Mouse (Mus musculus) heart, embryonic 13.5 days (tissue): ENCODE measurements around the gene Fbxw8. TPM values are rescaled to one million over a fixed set of nuclear protein-coding genes. Genes with fewer than 3 reads are reported as not detected.

Source experiments
- ATAC-seq: fragments of 200-750 bp; cut with Nextera tagmentation; 2 replicates; pipeline ENCODE4 v1.8.0; 2017; ENCODE audit warnings: moderate TSS enrichment; ENCODE audit not compliant: insufficient number of reproducible peaks, low FRiP score, low TSS enrichment; ENCODE audit errors: extremely low read depth
- H3K27ac ChIP-seq: fragments of 300-500 bp; sonication (generic); replicated peaks from 2 replicates; pipeline ENCODE4 v1.5.1; 2015; ENCODE audit warnings: moderate library complexity, mild to moderate bottlenecking, inconsistent platforms
- H3K27me3 ChIP-seq: fragments of 300-500 bp; sonication (generic); replicated peaks from 2 replicates; pipeline ENCODE4 v1.6.1; 2015; ENCODE audit warnings: mild to moderate bottlenecking, inconsistent platforms
- H3K36me3 ChIP-seq: fragments of 300-500 bp; sonication (generic); 2 replicates; pipeline ENCODE4 v1.6.1; 2015; ENCODE audit warnings: mild to moderate bottlenecking, inconsistent platforms
- H3K4me1 ChIP-seq: fragments of 300-500 bp; sonication (generic); 2 replicates; pipeline ENCODE4 v1.6.1; 2015; ENCODE audit warnings: inconsistent platforms
- H3K4me2 ChIP-seq: fragments of 300-500 bp; sonication (generic); 2 replicates; pipeline ENCODE4 v1.6.1; 2015; ENCODE audit warnings: inconsistent platforms, mild to moderate bottlenecking, moderate library complexity
- H3K4me3 ChIP-seq: fragments of 300-500 bp; sonication (generic); 2 replicates; pipeline ENCODE4 v1.5.1; 2015; ENCODE audit warnings: moderate library complexity, mild to moderate bottlenecking, inconsistent platforms
- H3K9ac ChIP-seq: fragments of 300-500 bp; sonication (generic); 2 replicates; pipeline ENCODE4 v1.6.1; 2015; ENCODE audit warnings: inconsistent platforms, mild to moderate bottlenecking, moderate library complexity
- H3K9me3 ChIP-seq: fragments of 300-500 bp; sonication (generic); 2 replicates; pipeline ENCODE4 v1.6.1; 2016; ENCODE audit warnings: inconsistent platforms
- WGBS: fragments of 180-500 bp; shearing (Covaris S2); methylation state at CpG from one replicate; pipeline ENCODE4 v1.1.7; 2015; ENCODE audit warnings: mixed read lengths; 5-methylcytosine and 5-hydroxymethylcytosine counted together
- polyA plus RNA-seq: library from polyadenylated mRNA; unstranded; fragments of >200 nt; fragmentation: Nextera tagmentation; extraction: Ambion mirVana; gene quantifications from 2 replicates; pipeline ENCODE4 v1.2.1, GENCODE M21; 2015

Fbxw8 gene
- polyA plus RNA-seq, 1 experiment from 2014 or later = 21.5 TPM

DNA sequence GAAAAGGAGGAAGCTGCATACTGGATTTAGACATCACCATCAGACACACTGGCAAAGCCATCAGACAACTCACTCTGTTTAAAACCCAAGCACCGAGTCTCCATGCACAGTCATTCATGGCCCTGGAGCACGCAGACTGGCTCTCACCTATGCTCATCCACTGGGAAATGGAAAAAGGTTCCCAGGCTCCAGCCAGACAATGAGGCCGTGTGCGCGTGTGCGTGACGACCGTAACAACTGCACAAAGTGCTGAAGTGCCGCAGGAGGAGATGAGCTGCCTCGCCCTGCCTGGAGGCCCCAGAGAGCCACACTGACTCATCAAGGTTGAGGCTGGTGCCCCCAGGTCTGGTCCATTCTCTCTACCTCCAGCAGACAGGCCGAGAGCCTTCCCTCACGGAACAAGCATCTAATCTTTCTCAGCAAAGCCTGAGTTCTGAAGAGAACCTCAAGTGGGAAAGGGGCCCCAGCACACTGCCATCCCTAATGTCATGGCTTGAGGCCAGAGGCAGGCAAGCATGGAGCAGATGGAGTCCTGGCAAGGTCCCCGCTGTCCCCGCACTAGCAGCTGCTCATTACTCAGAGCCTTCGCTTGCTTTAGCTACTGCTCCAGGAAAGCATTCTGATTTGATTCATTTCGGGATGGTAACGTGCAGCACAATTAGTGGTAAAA lies 47.0 kb downstream of the Fbxw8 start:
- Histone ChIP-seq H3K27ac (peak overlapping the region; percentile 48), H3K4me3 (no peak overlapping the region), H3K4me2 (peak overlapping the region; percentile 27; the same call in 1 of the 2 replicates), H3K9ac (no peak overlapping the region), H3K4me1 (peaks cover 28% of the 10 kb centered on the region), H3K9me3 (no peaks in the 10 kb centered on the region), H3K27me3 (no peaks in the 10 kb centered on the region), H3K36me3 (peaks cover 85% of the 10 kb centered on the region)
- no peak for ATAC-seq
- 56% methylated on average over 17 of the region's 17 CpGs for WGBS

DNA sequence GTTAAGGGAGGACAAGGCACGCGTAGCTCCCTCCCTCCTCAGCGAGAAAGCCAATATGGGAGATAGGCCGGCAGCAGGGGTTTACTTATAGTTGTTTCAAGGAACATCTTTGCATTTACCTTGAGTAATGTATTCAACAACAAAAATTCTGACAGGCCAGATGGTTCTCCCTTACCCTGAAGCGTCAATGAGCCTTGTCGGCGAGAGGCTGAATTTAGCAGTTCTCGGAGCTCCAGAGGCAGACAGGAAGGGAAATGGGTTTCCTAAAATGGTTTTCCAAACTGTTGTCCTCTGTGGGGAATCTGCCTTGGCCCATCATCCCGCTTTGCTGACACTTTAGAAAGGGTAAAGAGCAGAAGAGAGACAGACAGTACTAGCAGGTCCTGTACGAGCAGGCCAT lies 48.6 kb downstream of the Fbxw8 start:
- ATAC-seq = no peak

DNA sequence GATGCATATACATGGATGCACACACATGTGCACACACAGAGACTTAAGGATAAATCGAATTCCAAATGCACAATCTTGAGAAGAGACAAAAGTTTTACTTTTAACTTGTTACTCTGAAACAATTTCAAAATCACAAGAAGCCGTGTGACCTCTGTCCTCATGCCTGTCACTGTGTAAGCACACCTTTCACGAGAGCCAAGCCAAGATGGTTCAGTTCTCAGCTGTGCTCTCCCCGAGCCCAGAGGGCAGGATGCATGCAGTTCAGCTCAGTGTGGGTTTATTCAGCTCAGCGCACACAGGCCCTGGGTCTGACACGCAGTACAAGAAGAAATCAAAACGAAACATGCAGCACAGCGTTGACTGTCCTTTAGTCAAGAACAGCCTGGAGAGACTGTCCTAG lies 49.7 kb downstream of the Fbxw8 start:
- Histone ChIP-seq H3K4me1 (peaks cover 31% of the 10 kb centered on the region), H3K9me3 (no peaks in the 10 kb centered on the region), H3K4me2 (no peak overlapping the region), H3K4me3 (no peak overlapping the region), H3K36me3 (peaks cover 74% of the 10 kb centered on the region), H3K27ac (no peak overlapping the region), H3K9ac (no peak overlapping the region), H3K27me3 (no peaks in the 10 kb centered on the region)
- WGBS = 87% methylated on average over 8 of the region's 8 CpGs
- no peak for ATAC-seq

More for the DNA sequence above, 48.6 kb downstream of the Fbxw8 start:
- no peak overlapping the region for H3K4me2 ChIP-seq
- 94% methylated on average over 10 of the region's 10 CpGs for WGBS
- H3K36me3 ChIP-seq = peaks cover 79% of the 10 kb centered on the region
- no peak overlapping the region for H3K27ac ChIP-seq
- H3K9me3 ChIP-seq = no peaks in the 10 kb centered on the region
- H3K4me1 ChIP-seq = peaks cover 28% of the 10 kb centered on the region
- H3K4me3 ChIP-seq = no peak overlapping the region
- H3K27me3 ChIP-seq = no peaks in the 10 kb centered on the region
- H3K9ac ChIP-seq = no peak overlapping the region

DNA sequence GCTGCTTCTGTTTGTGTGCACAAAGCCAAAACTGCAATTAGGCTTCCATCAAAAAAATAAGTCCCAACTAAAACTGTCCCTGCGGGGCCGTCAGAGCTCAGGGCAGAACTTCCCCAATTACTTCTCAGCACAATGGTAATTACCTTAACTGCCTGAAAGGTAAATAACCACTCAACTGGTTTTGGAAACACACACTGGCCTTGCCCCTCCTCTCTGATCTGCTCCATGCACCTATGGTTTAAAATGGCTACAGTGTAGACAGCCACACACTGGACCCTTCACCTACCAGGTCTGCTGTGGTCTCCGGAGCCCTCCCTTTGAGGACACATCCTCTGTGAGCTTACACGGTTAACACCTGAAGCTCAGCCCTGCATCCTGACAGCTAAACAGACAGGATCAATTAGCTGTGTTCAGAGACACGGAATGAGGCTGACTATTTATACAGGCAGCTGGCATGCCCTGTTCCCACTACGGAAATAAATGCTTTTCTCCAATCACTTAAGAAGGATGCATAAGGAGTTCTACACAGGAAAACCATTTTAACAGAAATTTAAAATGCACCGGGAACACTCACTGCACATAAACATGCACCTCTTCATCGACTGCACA lies 55.3 kb downstream of the Fbxw8 start:
- no peak overlapping the region for H3K9ac ChIP-seq
- H3K4me2 ChIP-seq = no peak overlapping the region
- H3K4me1 ChIP-seq = peaks cover 19% of the 10 kb centered on the region
- no peak for ATAC-seq
- peaks cover 47% of the 10 kb centered on the region for H3K36me3 ChIP-seq
- no peak overlapping the region for H3K4me3 ChIP-seq
- H3K9me3 ChIP-seq = no peaks in the 10 kb centered on the region
- WGBS = 81% methylated on average over 8 of the region's 8 CpGs
- H3K27me3 ChIP-seq = no peaks in the 10 kb centered on the region
- no peak overlapping the region for H3K27ac ChIP-seq

DNA sequence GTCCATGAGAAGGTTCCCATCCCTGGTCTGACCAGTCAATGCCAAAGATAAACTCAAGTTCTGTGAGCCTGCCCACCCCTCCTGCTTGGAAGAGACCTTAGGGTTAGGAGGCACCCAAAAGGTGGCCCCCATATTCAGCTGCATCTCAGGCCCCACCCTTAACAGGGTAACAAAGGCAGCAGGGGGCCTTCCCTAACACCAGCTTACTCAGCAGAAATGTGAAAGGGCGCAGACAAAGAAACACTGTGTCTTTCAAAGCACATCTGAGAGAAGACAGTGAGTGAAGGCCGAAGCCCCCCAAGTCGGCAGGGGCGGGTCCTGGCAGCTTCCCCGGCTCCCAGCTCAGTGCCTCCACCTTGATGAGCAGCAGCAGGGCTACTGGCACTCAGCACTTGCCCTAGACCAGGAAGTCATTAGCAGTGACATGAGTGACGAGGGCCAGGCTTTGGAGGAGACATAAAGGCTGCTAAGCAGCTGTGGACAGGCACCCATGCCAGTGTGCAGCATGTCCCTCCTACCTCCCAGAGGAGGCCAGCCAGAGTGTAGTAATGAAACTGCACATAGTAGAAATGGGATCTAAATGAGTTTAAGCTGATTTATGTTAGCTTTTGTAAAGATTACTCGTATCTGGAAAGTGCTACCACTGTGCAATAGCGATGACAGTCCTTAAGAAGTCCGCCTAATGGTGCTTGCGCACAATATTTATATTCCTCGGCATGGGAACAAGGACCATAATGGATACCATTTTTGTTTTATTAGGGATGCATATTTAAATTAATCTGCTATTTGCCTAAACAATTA lies 56.0 kb downstream of the Fbxw8 start:
- Histone ChIP-seq H3K4me3 (no peak overlapping the region), H3K9me3 (no peaks in the 10 kb centered on the region), H3K27me3 (no peaks in the 10 kb centered on the region), H3K27ac (no peak overlapping the region), H3K4me2 (no peak overlapping the region), H3K9ac (no peak overlapping the region), H3K4me1 (peaks cover 19% of the 10 kb centered on the region), H3K36me3 (peaks cover 50% of the 10 kb centered on the region)
- ATAC-seq = no peak
- 58% methylated on average over 11 of the region's 11 CpGs for WGBS

DNA sequence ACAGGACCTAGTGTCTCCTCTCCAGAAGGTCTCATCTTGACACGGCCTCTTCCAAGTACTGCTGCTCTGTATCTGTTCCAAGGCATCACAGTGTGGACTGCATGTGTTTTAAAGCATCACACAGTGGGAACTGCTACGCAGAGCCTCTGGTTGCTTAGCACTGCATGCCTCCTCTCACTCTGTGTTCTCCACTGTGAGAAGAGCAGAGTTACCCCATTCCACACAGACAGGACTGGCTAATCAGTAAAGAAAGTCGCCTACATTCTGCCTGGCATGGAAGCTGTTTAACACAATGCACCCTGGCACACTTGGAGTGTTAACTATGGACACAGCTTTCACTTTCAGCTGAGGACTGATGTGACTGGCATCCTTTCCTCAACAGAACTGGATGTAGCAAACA lies 58.9 kb downstream of the Fbxw8 start:
- no peak overlapping the region for H3K9ac ChIP-seq
- H3K4me2 ChIP-seq = no peak overlapping the region
- ATAC-seq = no peak
- no peak overlapping the region for H3K4me3 ChIP-seq
- WGBS = 74% methylated on average over 3 of the region's 3 CpGs
- no peaks in the 10 kb centered on the region for H3K27me3 ChIP-seq
- peaks cover 64% of the 10 kb centered on the region for H3K36me3 ChIP-seq
- no peaks in the 10 kb centered on the region for H3K9me3 ChIP-seq
- no peak overlapping the region for H3K27ac ChIP-seq
- H3K4me1 ChIP-seq = peaks cover 19% of the 10 kb centered on the region

DNA sequence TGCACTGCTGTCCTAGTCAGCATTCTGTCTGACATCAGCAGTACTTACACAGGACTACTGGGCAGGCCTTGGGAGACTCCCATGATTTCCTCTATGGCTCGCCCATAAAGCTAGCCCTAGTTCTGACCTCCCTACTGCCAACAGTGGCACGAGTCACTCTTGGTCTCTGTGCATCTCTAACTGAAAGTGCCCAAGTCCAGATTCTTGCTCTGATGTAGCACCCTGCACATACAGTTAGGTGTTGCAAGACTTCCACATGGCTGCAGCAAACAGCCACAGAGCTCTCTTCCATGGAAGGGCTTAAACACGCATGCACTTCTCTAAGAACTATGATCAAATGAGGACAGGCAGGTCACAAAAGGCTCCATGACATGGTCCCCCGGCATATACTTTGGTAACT lies 59.4 kb downstream of the Fbxw8 start:
- no peak for ATAC-seq
- no peak overlapping the region for H3K27ac ChIP-seq
- WGBS = 82% methylated on average over 4 of the region's 4 CpGs
- no peaks in the 10 kb centered on the region for H3K9me3 ChIP-seq
- H3K27me3 ChIP-seq = no peaks in the 10 kb centered on the region
- H3K4me3 ChIP-seq = no peak overlapping the region
- H3K36me3 ChIP-seq = peaks cover 65% of the 10 kb centered on the region
- no peak overlapping the region for H3K4me2 ChIP-seq
- H3K4me1 ChIP-seq = peaks cover 19% of the 10 kb centered on the region
- no peak overlapping the region for H3K9ac ChIP-seq

DNA sequence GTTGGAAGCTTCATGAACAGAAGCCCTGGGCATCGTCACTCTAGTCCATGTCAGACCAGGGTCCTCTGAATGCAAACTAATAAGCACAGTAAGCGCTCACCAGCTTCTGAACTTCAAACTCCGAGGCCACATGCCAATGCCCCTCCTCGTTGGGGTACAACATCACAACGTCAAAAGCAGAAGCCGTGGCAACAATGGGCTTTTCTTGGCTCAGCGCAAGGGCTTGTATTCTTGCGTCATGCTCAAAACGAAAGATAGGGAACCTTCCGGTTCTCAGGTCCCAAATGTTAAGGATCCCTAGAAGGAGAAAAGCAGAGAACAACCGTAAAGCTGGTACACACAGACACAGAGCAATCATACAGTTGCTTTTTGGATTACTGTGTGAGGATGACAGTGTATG lies 59.8 kb downstream of the Fbxw8 start:
- Histone ChIP-seq H3K27ac (no peak overlapping the region), H3K4me1 (peaks cover 16% of the 10 kb centered on the region), H3K36me3 (peaks cover 68% of the 10 kb centered on the region), H3K4me3 (no peak overlapping the region), H3K4me2 (no peak overlapping the region), H3K9ac (no peak overlapping the region), H3K9me3 (no peaks in the 10 kb centered on the region), H3K27me3 (no peaks in the 10 kb centered on the region)
- no peak for ATAC-seq
- 86% methylated on average over 11 of the region's 11 CpGs for WGBS

DNA sequence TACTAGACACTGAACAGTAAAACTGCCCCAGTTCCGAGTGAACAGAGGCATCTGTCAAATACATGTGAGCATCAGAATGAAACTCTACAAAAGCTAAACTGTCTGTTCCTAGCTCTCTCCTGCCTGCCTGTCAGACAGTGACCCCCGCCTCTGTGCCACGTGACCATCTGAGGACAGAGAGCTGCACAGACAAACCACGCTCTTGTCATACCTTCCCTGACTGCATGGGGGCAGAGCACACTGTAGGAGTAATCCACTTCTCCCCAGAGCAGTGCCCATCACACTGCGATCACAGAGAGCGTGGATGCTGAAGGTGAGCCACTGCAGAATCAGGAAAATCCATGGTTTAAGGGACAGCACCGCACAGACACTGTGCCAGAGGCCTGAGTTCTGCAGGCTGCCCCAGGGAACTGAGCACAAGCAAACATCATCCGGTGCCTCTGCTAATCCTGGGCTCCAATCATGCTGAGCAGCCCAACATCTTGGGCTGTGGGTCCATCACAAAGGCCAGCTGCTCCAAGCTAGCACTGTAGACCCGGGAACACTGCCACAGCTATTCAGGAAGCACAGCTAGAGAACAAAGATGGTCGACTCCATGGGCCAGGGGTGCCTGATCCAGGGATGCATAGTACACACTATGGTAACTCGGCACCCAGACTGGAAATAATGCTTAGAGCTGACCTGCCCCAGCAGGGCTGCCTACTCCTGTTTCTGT lies 61.8 kb downstream of the Fbxw8 start:
- no peaks in the 10 kb centered on the region for H3K27me3 ChIP-seq
- H3K9me3 ChIP-seq = no peaks in the 10 kb centered on the region
- ATAC-seq = no peak
- no peak overlapping the region for H3K4me2 ChIP-seq
- no peak overlapping the region for H3K9ac ChIP-seq
- H3K4me3 ChIP-seq = no peak overlapping the region
- H3K4me1 ChIP-seq = peaks cover 19% of the 10 kb centered on the region
- H3K27ac ChIP-seq = no peak overlapping the region
- H3K36me3 ChIP-seq = peaks cover 70% of the 10 kb centered on the region
- WGBS = 70% methylated on average over 11 of the region's 11 CpGs

DNA sequence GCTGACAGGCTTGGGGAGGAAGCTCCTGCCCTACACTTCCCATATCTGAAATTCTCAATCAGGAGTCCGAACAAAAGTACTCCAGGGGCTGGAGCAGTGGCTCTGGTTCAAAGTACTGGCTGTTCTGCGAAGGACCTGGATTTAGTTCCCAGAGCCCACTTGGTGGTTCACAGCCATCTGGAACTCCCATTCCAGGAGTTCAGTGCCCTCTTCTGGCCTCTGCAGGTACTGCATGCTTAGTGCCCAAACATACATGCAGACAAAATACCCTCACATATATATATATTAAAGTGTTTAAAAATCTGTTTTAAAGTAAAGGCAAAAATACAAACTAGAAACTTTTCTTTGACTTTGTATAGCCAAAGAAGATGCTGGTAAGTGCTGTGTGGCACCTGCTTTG lies 64.4 kb downstream of the Fbxw8 start:
- Histone ChIP-seq H3K9me3 (no peaks in the 10 kb centered on the region), H3K4me3 (no peak overlapping the region), H3K4me1 (peaks cover 41% of the 10 kb centered on the region), H3K9ac (no peak overlapping the region), H3K27me3 (no peaks in the 10 kb centered on the region), H3K27ac (no peak overlapping the region), H3K4me2 (no peak overlapping the region), H3K36me3 (peaks cover 59% of the 10 kb centered on the region)
- ATAC-seq = no peak
- WGBS = 94% methylated on average over 2 of the region's 2 CpGs

DNA sequence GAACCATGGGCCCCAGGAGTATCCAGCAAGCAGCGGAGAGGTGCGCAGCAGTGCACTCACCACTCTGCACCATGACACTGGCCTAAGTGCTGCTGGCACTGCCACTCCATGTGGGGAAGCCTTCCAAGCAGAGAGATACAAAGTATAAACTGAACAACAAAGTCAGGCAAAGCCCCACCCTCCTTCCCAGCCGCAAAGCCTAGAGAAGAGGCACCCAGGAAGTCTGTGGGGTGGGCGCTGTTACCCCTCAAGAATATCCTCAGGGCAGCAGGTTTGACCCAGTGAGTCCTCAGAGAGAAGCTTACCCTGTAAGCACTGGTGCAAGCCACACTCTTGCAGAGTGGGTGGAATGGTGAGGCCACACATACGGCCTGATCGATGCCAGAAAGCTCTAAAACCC lies 65.2 kb downstream of the Fbxw8 start:
- peak overlapping the region; percentile 73 for H3K27ac ChIP-seq
- peaks cover 48% of the 10 kb centered on the region for H3K4me1 ChIP-seq
- no peak for ATAC-seq
- H3K4me3 ChIP-seq = no peak overlapping the region
- H3K36me3 ChIP-seq = peaks cover 52% of the 10 kb centered on the region
- H3K27me3 ChIP-seq = no peaks in the 10 kb centered on the region
- H3K9ac ChIP-seq = peak overlapping the region; percentile 33; the same call in 1 of the 2 replicates
- no peak overlapping the region for H3K4me2 ChIP-seq
- 93% methylated on average over 6 of the region's 6 CpGs for WGBS
- H3K9me3 ChIP-seq = no peaks in the 10 kb centered on the region
